Comparison of ENCODE assay signal across 13 mouse cellular contexts in the genomic region with DNA sequence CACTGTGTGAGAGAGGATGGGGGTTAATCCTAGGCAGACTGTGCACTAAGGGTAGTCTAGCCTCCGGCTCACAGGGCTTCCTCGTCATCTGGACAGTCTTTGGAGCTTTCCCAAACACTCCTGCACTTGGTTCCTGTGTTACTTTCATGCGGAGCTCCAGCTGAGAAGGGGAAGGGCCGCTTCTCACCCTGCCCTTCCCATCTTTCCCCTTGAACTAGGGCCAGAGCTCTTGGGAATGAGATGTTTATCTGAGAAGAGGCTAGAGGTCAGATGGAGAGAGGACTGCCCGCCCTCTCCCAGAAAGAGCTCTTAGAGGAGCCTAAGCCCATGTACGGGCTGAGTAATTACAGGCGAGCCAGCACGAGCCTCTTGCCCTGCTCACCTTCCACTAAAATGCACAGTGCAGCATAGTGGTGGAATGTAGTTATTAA. TPM values are rescaled to one million over a fixed set of nuclear protein-coding genes. Genes with fewer than 3 reads are reported as not detected.
DNase-seq lines count a peak whose midpoint lies in the region; ATAC-seq and TF ChIP-seq lines count a peak whose summit lies in the region.
"Had no signal": no experiment of that assay in that cellular context is flagged by ENCODE, and none has a peak within 500 bp of the region (broad histone marks: within the 10 kb centered on the region; RNA-seq: fewer than 3 reads in every experiment).

No protein-coding gene starts in this region.

- H3K4me2 ChIP-seq in liver, postnatal 0 days (ENCODE audit: low read depth, low read length): no peak overlapping the region
- no peak overlapping the region for H3K4me2 ChIP-seq in liver, embryonic 12.5 days
- no peak overlapping the region for H3K4me2 ChIP-seq in midbrain, embryonic 16.5 days (ENCODE audit: low read length)
- H3K4me2 ChIP-seq: embryonic facial prominence, embryonic 15.5 days; neural tube, embryonic 12.5 days had no signal

- H3K4me1 ChIP-seq in liver, postnatal 0 days (ENCODE audit: insufficient read depth): peaks cover 41% of the 10 kb centered on the region
- H3K4me1 ChIP-seq in liver, embryonic 12.5 days: peaks cover 76% of the 10 kb centered on the region
- peaks cover 69% of the 10 kb centered on the region for H3K4me1 ChIP-seq in kidney, adult 2 months (ENCODE audit: control insufficient read depth, insufficient read depth, low read length)
- peaks cover 39% of the 10 kb centered on the region for H3K4me1 ChIP-seq in midbrain, embryonic 16.5 days (ENCODE audit: control insufficient read depth, insufficient read depth, low read length)

- H3K9me3 ChIP-seq in liver, postnatal 0 days (ENCODE audit: low read length): no peaks in the 10 kb centered on the region
- H3K9me3 ChIP-seq in liver, embryonic 12.5 days (replicated peaks): no peaks in the 10 kb centered on the region
- H3K9me3 ChIP-seq in midbrain, embryonic 16.5 days (replicated peaks; ENCODE audit: control insufficient read depth, low read length, poor library complexity, severe bottlenecking): no peaks in the 10 kb centered on the region
- H3K9me3 ChIP-seq: embryonic facial prominence, embryonic 15.5 days; neural tube, embryonic 12.5 days had no signal

- TF ChIP-seq POLR2A in kidney, adult 2 months (IDR thresholded peaks at IDR 0.05; ENCODE audit: low read depth, low read length): no peak

- no peak for DNase-seq in liver, postnatal 0 days
- DNase-seq in kidney, adult 2 months: peak; percentile 87
- DNase-seq in kidney, postnatal 14 days: peak; percentile 79
- DNase-seq in lung, postnatal 4 days: peak; percentile 33 to 58
- DNase-seq in thymus, postnatal 14 days: no peak
- DNase-seq: cerebellum, adult 11 months; heart, adult 2 months; heart, postnatal 36 days; left cerebral cortex, postnatal 4 days had no signal

- no peak overlapping the region for H3K4me3 ChIP-seq in liver, postnatal 0 days (ENCODE audit: low read depth, low read length)
- H3K4me3 ChIP-seq in liver, embryonic 12.5 days: no peak overlapping the region
- no peak overlapping the region for H3K4me3 ChIP-seq in kidney, adult 2 months (ENCODE audit: insufficient read depth, low read depth, low read length)
- no peak overlapping the region for H3K4me3 ChIP-seq in midbrain, embryonic 16.5 days (ENCODE audit: low read depth, low read length)
- H3K4me3 ChIP-seq: embryonic facial prominence, embryonic 15.5 days; heart, adult 2 months; neural tube, embryonic 12.5 days had no signal

- 88% methylated on average over 8 of the region's 8 CpGs for WGBS in liver, postnatal 0 days (ENCODE audit: insufficient replicate concordance)
- 84% methylated on average over 8 of the region's 8 CpGs for WGBS in liver, embryonic 12.5 days (ENCODE audit: insufficient replicate concordance)
- 38% methylated on average over 8 of the region's 8 CpGs for whole genome bisulfite sequencing in kidney, adult 2 months
- 78% methylated on average over 8 of the region's 8 CpGs for WGBS in midbrain, embryonic 16.5 days

- no peak for TF ChIP-seq EP300 in liver, postnatal 0 days (IDR thresholded peaks at IDR 0.05; ENCODE audit: low read depth)

- H3K27ac ChIP-seq in liver, postnatal 0 days (ENCODE audit: low read depth): 0 out of 2 replicates have a peak overlapping the region, but pooled peaks have one; percentile 62
- H3K27ac ChIP-seq in liver, embryonic 12.5 days: no peak overlapping the region
- H3K27ac ChIP-seq in kidney, adult 2 months (ENCODE audit: insufficient read depth, low read depth, low read length): peak overlapping the region; percentile 39; the same call in 1 of the 2 replicates
- no peak overlapping the region for H3K27ac ChIP-seq in midbrain, embryonic 16.5 days (ENCODE audit: low read length)
- H3K27ac ChIP-seq: embryonic facial prominence, embryonic 15.5 days; heart, adult 2 months; neural tube, embryonic 12.5 days had no signal

- no peak overlapping the region for H3K9ac ChIP-seq in liver, postnatal 0 days (replicated peaks)
- no peak overlapping the region for H3K9ac ChIP-seq in liver, embryonic 12.5 days
- H3K9ac ChIP-seq in midbrain, embryonic 16.5 days (ENCODE audit: low read depth, low read length): no peak overlapping the region
- H3K9ac ChIP-seq: embryonic facial prominence, embryonic 15.5 days; neural tube, embryonic 12.5 days had no signal

- no peak for TF ChIP-seq CTCF in liver, postnatal 0 days (IDR thresholded peaks at IDR 0.05; ENCODE audit: low read depth)
- no peak for TF ChIP-seq CTCF in kidney, adult 2 months (conservative IDR thresholded peaks at IDR 0.05; ENCODE audit: insufficient read depth, insufficient read length, low read depth, low read length)

- no peak for ATAC-seq in liver, postnatal 0 days
- no peak for ATAC-seq in liver, embryonic 12.5 days
- ATAC-seq in midbrain, embryonic 16.5 days: no peak

- H3K36me3 ChIP-seq in liver, postnatal 0 days (replicated peaks; ENCODE audit: insufficient read depth, low read length): peaks cover 9% of the 10 kb centered on the region; the same call in 1 of the 2 replicates
- peaks cover 31% of the 10 kb centered on the region for H3K36me3 ChIP-seq in liver, embryonic 12.5 days
- H3K36me3 ChIP-seq in kidney, adult 2 months (ENCODE audit: control insufficient read depth, insufficient read depth, low read length): no peaks in the 10 kb centered on the region
- H3K36me3 ChIP-seq in midbrain, embryonic 16.5 days (ENCODE audit: control insufficient read depth, insufficient read depth, low read length): peaks cover 26% of the 10 kb centered on the region

- no peaks in the 10 kb centered on the region for H3K27me3 ChIP-seq in liver, postnatal 0 days (ENCODE audit: insufficient read depth, low read length)
- no peaks in the 10 kb centered on the region for H3K27me3 ChIP-seq in liver, embryonic 12.5 days (replicated peaks)
- no peaks in the 10 kb centered on the region for H3K27me3 ChIP-seq in kidney, adult 2 months (replicated peaks; ENCODE audit: control insufficient read depth, insufficient read depth, low read length)
- no peaks in the 10 kb centered on the region for H3K27me3 ChIP-seq in midbrain, embryonic 16.5 days (ENCODE audit: control insufficient read depth, insufficient read depth, low read depth, low read length)
- H3K27me3 ChIP-seq: embryonic facial prominence, embryonic 15.5 days; neural tube, embryonic 12.5 days had no signal

RNA-seq across cellular contexts. Expression of gene Mvb12b, which starts 14.9 kb away (rescaled TPM):
- 7.8 and 8.1 TPM in 2 replicates for polyA plus RNA-seq in liver, postnatal 0 days (2015; fragmentation: Nextera tagmentation; extraction: Ambion mirVana)
- polyA plus RNA-seq in liver, embryonic 12.5 days (2016; fragmentation: Nextera tagmentation; extraction: Ambion mirVana): 21.3 and 21.6 TPM in 2 replicates
- 29.2 and 34.5 TPM in 2 replicates for polyA plus RNA-seq in kidney, adult 2 months (2012; rRNA removed)
- 56.9 and 70.2 TPM in 2 replicates for polyA plus RNA-seq in midbrain, embryonic 16.5 days (2015; fragmentation: Nextera tagmentation; extraction: Ambion mirVana)

Comparison
In these comparisons a context has a peak if more than half of its experiments do, and no peak if none do; other contexts are left out.
1. H3K27ac ChIP-seq: peak in liver, postnatal 0 days (single experiment) and kidney, adult 2 months (single experiment); none in liver, embryonic 12.5 days (single experiment) and midbrain, embryonic 16.5 days (single experiment).
2. DNase-seq: peak in kidney, adult 2 months (single experiment), kidney, postnatal 14 days (single experiment) and lung, postnatal 4 days (2 of 2); none in liver, postnatal 0 days (single experiment) and thymus, postnatal 14 days (single experiment).